ENCODE assay signal across 9 mouse cellular contexts in genomic region chr7:105945238-105945637, GRCm38 (mm10). TPM values are rescaled to one million over a fixed set of nuclear protein-coding genes. Genes with fewer than 3 reads are reported as not detected.
DNase-seq lines count a peak whose midpoint lies in the region; ATAC-seq and TF ChIP-seq lines count a peak whose summit lies in the region.
"Not testable (repeated sequence)": the region's sequence is repeated elsewhere in the genome, so short reads cannot be mapped to it uniquely, and the experiment has no call there.
"Had no signal": no experiment of that assay in that cellular context is flagged by ENCODE, and none has a peak within 500 bp of the region (broad histone marks: within the 10 kb centered on the region; RNA-seq: fewer than 3 reads in every experiment).

No protein-coding gene starts in this region.

- 67% methylated on average over 1 of the region's 3 CpGs for WGBS in liver, embryonic 11.5 days
- 77% methylated on average over 1 of the region's 3 CpGs for WGBS in liver, postnatal 0 days (ENCODE audit: insufficient replicate concordance)

- not testable (repeated sequence) for H3K36me3 ChIP-seq in liver, embryonic 11.5 days (ENCODE audit: control insufficient read depth, insufficient read depth, low read length); liver, postnatal 0 days (replicated peaks; ENCODE audit: insufficient read depth, low read length)

- not testable (repeated sequence) for TF ChIP-seq CTCF in liver, postnatal 0 days (IDR thresholded peaks at IDR 0.05; ENCODE audit: low read depth)

- peak; percentile 71 for ATAC-seq in CD4-positive, CD25-positive, alpha-beta regulatory T cell, adult 4 months
- ATAC-seq in common myeloid progenitor, adult 5-6 weeks (replicated peaks; ENCODE audit: low read depth, poor library complexity, severe bottlenecking) = peak; percentile 99
- ATAC-seq in granulocyte monocyte progenitor cell, adult 5-6 weeks (replicated peaks; ENCODE audit: poor library complexity, severe bottlenecking) = peak; percentile 87
- ATAC-seq in liver, embryonic 11.5 days (replicated peaks; ENCODE audit: low FRiP score) = peak; percentile 64; the same call in 1 of the 2 replicates
- peak; percentile 33; the same call in 1 of the 2 replicates for ATAC-seq in liver, postnatal 0 days
- peak; percentile 99 for ATAC-seq in megakaryocyte-erythroid progenitor cell, adult 5-6 weeks (replicated peaks; ENCODE audit: low FRiP score, low TSS enrichment, poor library complexity, severe bottlenecking)

- not testable (repeated sequence) for TF ChIP-seq EP300 in liver, postnatal 0 days (IDR thresholded peaks at IDR 0.05; ENCODE audit: low read depth)

- not testable (repeated sequence) for H3K9me3 ChIP-seq in liver, embryonic 11.5 days (ENCODE audit: control insufficient read depth, low read length); liver, postnatal 0 days (ENCODE audit: low read length)

- not testable (repeated sequence) for H3K4me1 ChIP-seq in liver, embryonic 11.5 days (replicated peaks; ENCODE audit: control insufficient read depth, insufficient read depth, low read length); liver, postnatal 0 days (ENCODE audit: insufficient read depth)

- H3K27me3 ChIP-seq in liver, embryonic 11.5 days (replicated peaks; ENCODE audit: control insufficient read depth, insufficient read depth, low read length); liver, postnatal 0 days (ENCODE audit: insufficient read depth, low read length): not testable (repeated sequence)

- not testable (repeated sequence) for H3K27ac ChIP-seq in liver, embryonic 11.5 days (ENCODE audit: low read depth, low read length); liver, postnatal 0 days (ENCODE audit: low read depth)

- H3K4me3 ChIP-seq in liver, embryonic 11.5 days (ENCODE audit: low read depth, low read length); liver, postnatal 0 days (ENCODE audit: low read depth, low read length): not testable (repeated sequence)

- H3K9ac ChIP-seq in liver, embryonic 11.5 days (ENCODE audit: low read depth, low read length); liver, postnatal 0 days (replicated peaks): not testable (repeated sequence)

- DNase-seq in liver, embryonic 11.5 days (ENCODE audit: low spot score); liver, postnatal 0 days: not testable (repeated sequence)

- not testable (repeated sequence) for H3K4me2 ChIP-seq in liver, embryonic 11.5 days; liver, postnatal 0 days (ENCODE audit: low read depth, low read length)

RNA-seq across cellular contexts. Expression of gene Gm4070, which starts 8.5 kb away (rescaled TPM):
- polyA plus RNA-seq in CD4-positive, CD25-positive, alpha-beta regulatory T cell, adult 4 months (2017; shearing (Covaris generic)) = 100 to 1,000 TPM; 206 to 239 TPM
- 112 and 122 TPM in 2 replicates for total RNA-seq in common myeloid progenitor, adult 5-6 weeks (2017)
- total RNA-seq in granulocyte monocyte progenitor cell, adult 5-6 weeks (2014; fragmentation: Nextera tagmentation) = 28.2 and 59.8 TPM in 2 replicates
- total RNA-seq in granulocyte monocyte progenitor cell, adult 5-6 weeks (2017) = 52.7 and 67.9 TPM in 2 replicates
- polyA plus RNA-seq in liver, embryonic 11.5 days (2014; fragmentation: Nextera tagmentation; extraction: Ambion mirVana) = 0.22 and 0.64 TPM in 2 replicates
- polyA plus RNA-seq in liver, postnatal 0 days (2015; fragmentation: Nextera tagmentation; extraction: Ambion mirVana) = 0.44 and 1.4 TPM in 2 replicates
- 4.2 and 13.7 TPM in 2 replicates for total RNA-seq in megakaryocyte-erythroid progenitor cell, adult 5-6 weeks (2014; fragmentation: Nextera tagmentation)
- 23.2 and 51.2 TPM in 2 replicates for total RNA-seq in megakaryocyte-erythroid progenitor cell, adult 5-6 weeks (2017)
- total RNA-seq: MEL had no signal
- polyA plus RNA-seq: forebrain, embryonic 12.5 days; heart, embryonic 10.5 days had no signal

Comparison
In these comparisons a context has a peak if more than half of its experiments do, and no peak if none do; other contexts are left out.
1. ATAC-seq: peak in every context shown above with its lines; median percentile 99 in common myeloid progenitor, adult 5-6 weeks; 99 in megakaryocyte-erythroid progenitor cell, adult 5-6 weeks; 87 in granulocyte monocyte progenitor cell, adult 5-6 weeks; 71 in CD4-positive, CD25-positive, alpha-beta regulatory T cell, adult 4 months; 64 in liver, embryonic 11.5 days; 33 in liver, postnatal 0 days.